Mouse (Mus musculus) midbrain, postnatal 0 days (tissue): ENCODE data around the gene Hsd17b2. TPM values are rescaled to one million over a fixed set of nuclear protein-coding genes. Genes with fewer than 3 reads are reported as not detected.

ENCODE experiments used
- ATAC-seq: fragments of 200-750 bp; cut with Nextera tagmentation; 2 replicates; pipeline ENCODE4 v1.8.0; 2017; ENCODE audit warnings: moderate number of reproducible peaks, mild to moderate bottlenecking, moderate TSS enrichment, moderate library complexity; ENCODE audit not compliant: low FRiP score
- DNase-seq: peaks from one replicate; pipeline ENCODE4 v3.0.0-alpha.2; 2015; ENCODE audit warnings: low spot score
- H3K27ac ChIP-seq: fragments of 300-500 bp; sonication (generic); 2 replicates; pipeline ENCODE4 v1.5.1; 2014; ENCODE audit warnings: low read depth, mild to moderate bottlenecking, low read length, mixed read lengths
- H3K27me3 ChIP-seq: fragments of 300-500 bp; sonication (generic); 2 replicates; pipeline ENCODE4 v1.6.1; 2014; ENCODE audit warnings: low read length, control low read depth, mixed read lengths; ENCODE audit not compliant: insufficient read depth
- H3K36me3 ChIP-seq: fragments of 300-500 bp; sonication (generic); 2 replicates; pipeline ENCODE4 v1.6.1; 2014; ENCODE audit warnings: low read length, control low read depth, mixed read lengths; ENCODE audit not compliant: insufficient read depth
- H3K4me1 ChIP-seq: fragments of 300-500 bp; sonication (generic); 2 replicates; pipeline ENCODE4 v1.6.1; 2014; ENCODE audit warnings: mild to moderate bottlenecking, control low read depth, antibody characterized with exemption, low read length, mixed read lengths; ENCODE audit not compliant: insufficient read depth
- H3K4me2 ChIP-seq: fragments of 300-500 bp; sonication (generic); 2 replicates; pipeline ENCODE4 v1.6.1; 2014; ENCODE audit warnings: low read depth, mild to moderate bottlenecking, low read length, mixed read lengths; ENCODE audit not compliant: poor library complexity, severe bottlenecking
- H3K4me3 ChIP-seq: fragments of 300-500 bp; sonication (generic); 2 replicates; pipeline ENCODE4 v1.5.1; 2014; ENCODE audit warnings: low read depth, mild to moderate bottlenecking, low read length, moderate library complexity
- H3K9ac ChIP-seq: fragments of 300-500 bp; sonication (generic); replicated peaks from 2 replicates; pipeline ENCODE4 v1.6.1; 2014; ENCODE audit warnings: mild to moderate bottlenecking, low read length, moderate library complexity, mixed read lengths; ENCODE audit not compliant: poor library complexity, severe bottlenecking
- H3K9me3 ChIP-seq: fragments of 300-500 bp; sonication (generic); 2 replicates; pipeline ENCODE4 v1.6.1; 2016; ENCODE audit warnings: low read length, control low read depth
- CTCF ChIP-seq: IDR thresholded peaks from 2 replicates; pipeline ENCODE4 v1.5.1; 2016; ENCODE audit warnings: antibody characterized with exemption, mild to moderate bottlenecking
- WGBS: fragments of 180-500 bp; shearing (Covaris S2); extraction: QIAGEN DNeasy Blood & Tissue Kit; methylation state at CpG from one replicate; pipeline ENCODE4 v1.1.7; 2014; 5-methylcytosine and 5-hydroxymethylcytosine counted together
- polyA plus RNA-seq: library from polyadenylated mRNA; unstranded; fragments of >200 nt; fragmentation: Nextera tagmentation; extraction: Ambion mirVana; gene quantifications from 2 replicates; pipeline ENCODE4 v1.2.1, GENCODE M21; 2015
- total RNA-seq: library from RNA; depleted of rRNA; stranded (reverse); fragments of >200 nt; gene quantifications from 2 replicates; pipeline ENCODE4 v1.2.3, GENCODE M21; 2014; rRNA removed

Gene Hsd17b2
- total RNA-seq = not detected in 2 replicates
- polyA plus RNA-seq = 0.36 and 0.38 TPM in 2 replicates

DNA sequence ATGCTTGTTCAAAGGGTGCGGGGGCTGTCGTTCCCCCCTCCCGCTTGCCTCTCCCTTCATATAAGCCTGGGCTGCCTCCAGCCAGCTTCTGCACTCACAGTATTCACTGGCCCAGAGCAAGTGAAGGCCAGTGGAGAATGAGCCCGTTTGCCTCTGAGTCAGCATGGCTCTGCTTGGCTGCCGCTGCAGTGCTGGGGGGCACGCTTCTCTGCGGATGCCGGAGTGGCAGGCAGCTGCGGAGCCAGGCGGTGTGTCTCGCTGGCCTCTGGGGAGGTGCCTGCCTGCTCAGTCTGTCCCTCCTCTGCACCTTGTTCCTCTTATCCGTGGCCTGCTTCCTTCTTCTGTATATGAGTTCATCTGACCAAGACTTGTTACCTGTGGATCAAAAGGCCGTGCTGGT lies at the start of gene Hsd17b2:
Hsd17b2 (plus strand) TSS at position 46 of the 400 bp plus-strand sequence.
- peak; percentile 20 for DNase-seq
- no peak within 1 kb of the TSS for H3K27ac ChIP-seq
- no peak within 1 kb of the TSS for H3K4me2 ChIP-seq
- H3K27me3 ChIP-seq = no peaks in the 10 kb centered on the region
- H3K9me3 ChIP-seq = no peaks in the 10 kb centered on the region
- no peak within 1 kb of the TSS for H3K4me3 ChIP-seq
- WGBS = 43% methylated on average over 13 of the region's 13 CpGs
- no peaks in the 10 kb centered on the region for H3K4me1 ChIP-seq
- H3K36me3 ChIP-seq = no peaks in the 10 kb centered on the region
- no peak for TF ChIP-seq CTCF
- ATAC-seq = no peak
- H3K9ac ChIP-seq = no peak within 1 kb of the TSS

DNA sequence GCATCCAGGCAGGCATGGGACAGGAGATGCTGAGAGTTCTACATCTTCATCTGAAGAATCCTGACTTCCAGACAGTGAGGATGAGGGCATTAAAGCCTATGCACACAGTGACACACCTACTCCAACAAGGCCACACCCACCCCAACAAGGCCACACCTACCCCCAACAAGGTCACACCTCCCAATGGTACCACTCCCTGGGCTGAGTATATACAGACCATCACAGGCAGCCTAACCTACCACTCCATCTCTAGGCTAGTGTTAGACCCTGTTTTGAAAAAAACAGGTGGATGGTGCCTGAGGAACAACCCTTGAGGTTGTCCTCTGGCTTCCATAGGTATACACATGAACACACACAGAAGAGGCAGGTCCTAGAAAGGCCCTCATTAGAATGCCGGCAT lies 49.4 kb upstream of the Hsd17b2 start:
- no peak for TF ChIP-seq CTCF
- no peaks in the 10 kb centered on the region for H3K4me1 ChIP-seq
- H3K9ac ChIP-seq = no peak overlapping the region
- WGBS = 100% methylated on average over 1 of the region's 1 CpGs
- no peak overlapping the region for H3K27ac ChIP-seq
- no peak overlapping the region for H3K4me2 ChIP-seq
- H3K4me3 ChIP-seq = no peak overlapping the region
- DNase-seq (no peak), ATAC-seq (no peak)
- H3K36me3 ChIP-seq = no peaks in the 10 kb centered on the region
- no peaks in the 10 kb centered on the region for H3K9me3 ChIP-seq
- H3K27me3 ChIP-seq = no peaks in the 10 kb centered on the region

DNA sequence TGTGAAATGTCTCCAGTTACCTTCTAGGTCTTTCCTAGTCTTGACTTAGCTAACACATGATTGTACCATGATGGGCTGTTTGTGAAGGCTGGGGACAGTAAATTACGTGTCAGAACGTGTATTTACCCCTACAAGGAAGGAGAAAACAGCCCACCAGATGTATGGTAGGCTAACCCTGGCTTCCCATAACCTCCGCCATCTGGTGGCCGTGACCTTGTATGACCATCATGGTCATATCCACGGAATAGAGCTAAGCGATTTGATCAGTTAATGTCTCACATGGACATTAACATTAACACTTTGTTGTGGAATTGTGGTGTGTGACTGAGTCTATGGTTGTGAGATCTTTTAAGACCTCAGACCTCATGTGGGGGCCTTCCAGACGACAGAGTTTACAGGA lies 42.7 kb upstream of the Hsd17b2 start:
- Histone ChIP-seq H3K4me3 (no peak overlapping the region), H3K36me3 (no peaks in the 10 kb centered on the region; the same call in 1 of the 2 replicates), H3K9ac (no peak overlapping the region), H3K27ac (no peak overlapping the region), H3K4me1 (no peaks in the 10 kb centered on the region), H3K27me3 (no peaks in the 10 kb centered on the region), H3K9me3 (no peaks in the 10 kb centered on the region), H3K4me2 (no peak overlapping the region)
- DNase-seq (no peak), ATAC-seq (no peak)
- 77% methylated on average over 7 of the region's 7 CpGs for WGBS
- peak; percentile 30; the same call in 1 of the 2 replicates for TF ChIP-seq CTCF

DNA sequence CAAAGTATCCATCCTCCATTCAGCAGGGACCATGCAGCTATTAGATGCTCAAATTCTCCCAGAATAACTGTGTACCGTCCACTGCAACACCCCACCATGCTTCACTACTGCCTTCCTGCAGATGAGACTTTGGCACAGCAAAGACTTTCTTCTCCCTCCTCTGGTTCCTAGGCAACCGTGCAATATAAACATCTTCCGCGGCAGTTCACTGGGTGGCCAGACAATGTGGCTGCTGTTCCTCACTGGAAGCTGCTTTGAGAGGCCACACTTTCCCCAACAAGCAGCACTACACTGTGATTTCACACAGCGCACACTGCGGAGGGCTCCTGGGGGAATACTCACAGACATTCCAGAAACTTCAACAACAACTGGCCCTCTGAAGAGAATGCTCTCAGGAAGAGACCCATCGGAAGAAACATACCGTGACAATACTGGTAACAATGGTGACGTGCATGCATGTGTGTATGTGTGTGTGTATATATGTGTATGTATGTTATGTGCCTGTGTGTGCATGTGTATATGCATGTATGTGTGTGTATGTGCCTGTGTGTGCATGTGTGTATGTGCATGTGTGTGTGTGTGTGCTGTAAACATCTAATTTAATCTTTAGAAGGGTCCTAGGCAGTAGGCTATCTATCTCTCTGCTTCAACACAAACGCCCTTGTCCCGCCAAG lies 41.2 kb upstream of the Hsd17b2 start:
- DNase-seq (peak; percentile 80), ATAC-seq (peak; percentile 56; the same call in 1 of the 2 replicates)
- 25% methylated on average over 11 of the region's 11 CpGs for WGBS
- Histone ChIP-seq H3K4me3 (no peak overlapping the region), H3K9me3 (no peaks in the 10 kb centered on the region), H3K27ac (0 out of 2 replicates have a peak overlapping the region, but pooled peaks have one; percentile 12), H3K27me3 (no peaks in the 10 kb centered on the region), H3K9ac (no peak overlapping the region), H3K4me2 (peak overlapping the region; percentile 16; the same call in 1 of the 2 replicates), H3K4me1 (no peaks in the 10 kb centered on the region), H3K36me3 (no peaks in the 10 kb centered on the region; the same call in 1 of the 2 replicates)
- TF ChIP-seq CTCF = peak; percentile 4; the same call in 1 of the 2 replicates

DNA sequence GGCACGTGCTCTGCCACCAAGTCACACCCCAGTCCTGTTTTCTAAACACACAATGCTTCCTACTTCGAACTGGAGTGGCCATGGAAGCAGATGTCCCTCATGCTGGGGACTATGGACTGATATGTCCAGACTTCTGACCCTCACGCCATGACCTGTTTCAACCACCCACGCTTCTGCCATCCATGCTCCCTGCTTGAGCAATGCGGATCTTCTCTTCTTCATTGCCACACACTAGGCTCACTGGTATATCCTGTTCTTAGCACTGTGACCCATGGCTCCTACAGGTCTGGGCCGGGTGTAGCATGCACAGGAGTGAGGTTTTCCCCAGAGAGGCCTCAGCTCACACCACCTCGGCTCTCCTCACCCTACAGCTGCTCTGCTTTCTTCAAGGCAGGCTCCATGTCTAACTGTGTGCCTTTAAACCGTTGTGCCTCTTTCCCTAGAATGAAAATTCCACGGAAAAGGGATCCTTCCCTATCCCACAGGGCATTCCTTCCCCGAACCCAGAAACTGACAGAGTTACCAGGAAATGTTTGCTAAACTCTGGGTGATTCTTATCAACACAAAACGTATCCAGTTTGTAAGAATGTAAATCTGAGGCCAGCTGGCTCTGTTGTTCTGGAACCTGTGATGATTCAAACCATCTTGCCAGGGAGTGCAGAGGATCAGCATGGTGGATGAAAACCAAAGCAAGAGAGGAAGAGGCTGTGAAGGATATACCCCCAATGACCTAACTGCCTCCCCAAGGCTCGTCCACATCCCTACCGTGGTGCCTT lies 34.2 kb upstream of the Hsd17b2 start:
- no peaks in the 10 kb centered on the region; the same call in 1 of the 2 replicates for H3K36me3 ChIP-seq
- H3K9ac ChIP-seq = no peak overlapping the region
- no peaks in the 10 kb centered on the region for H3K4me1 ChIP-seq
- 86% methylated on average over 13 of the region's 13 CpGs for WGBS
- no peak overlapping the region for H3K27ac ChIP-seq
- DNase-seq (no peak), ATAC-seq (no peak)
- H3K27me3 ChIP-seq = no peaks in the 10 kb centered on the region
- TF ChIP-seq CTCF = no peak
- no peaks in the 10 kb centered on the region for H3K9me3 ChIP-seq
- no peak overlapping the region for H3K4me3 ChIP-seq
- no peak overlapping the region for H3K4me2 ChIP-seq

DNA sequence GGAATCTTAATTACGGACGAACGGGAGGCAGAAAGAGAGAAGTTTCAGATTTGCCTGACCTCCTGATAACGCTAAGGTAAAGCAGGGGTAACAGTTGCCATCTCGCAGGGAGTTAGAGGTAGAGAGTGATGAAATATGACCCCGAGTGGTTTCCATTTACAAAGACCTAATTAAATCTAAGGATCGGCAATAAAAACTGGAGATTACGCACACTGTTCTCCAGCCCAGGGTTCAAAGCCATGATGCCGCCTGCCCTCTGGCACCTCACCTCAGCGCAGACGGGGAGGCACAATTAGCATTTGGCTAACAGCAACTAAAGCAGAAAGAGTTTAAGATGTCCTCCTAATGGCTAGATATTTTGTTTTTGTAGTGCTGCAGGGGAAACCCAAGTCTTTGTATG lies 31.2 kb upstream of the Hsd17b2 start:
- Histone ChIP-seq H3K4me3 (no peak overlapping the region), H3K36me3 (no peaks in the 10 kb centered on the region), H3K27me3 (no peaks in the 10 kb centered on the region), H3K27ac (no peak overlapping the region), H3K4me1 (no peaks in the 10 kb centered on the region), H3K9ac (no peak overlapping the region), H3K9me3 (no peaks in the 10 kb centered on the region), H3K4me2 (no peak overlapping the region)
- 48% methylated on average over 11 of the region's 11 CpGs for WGBS
- ATAC-seq (no peak), DNase-seq (no peak)
- TF ChIP-seq CTCF = no peak
